Mouse (Mus musculus) midbrain, embryonic 16.5 days (tissue): ENCODE data around the gene Cdca7. TPM values are rescaled to one million over a fixed set of nuclear protein-coding genes. Genes with fewer than 3 reads are reported as not detected.

ENCODE experiments used
- ATAC-seq: fragments of 200-750 bp; cut with Nextera tagmentation; 2 replicates; pipeline ENCODE4 v1.8.0; 2017; ENCODE audit warnings: moderate TSS enrichment
- H3K27ac ChIP-seq: fragments of 300-500 bp; sonication (generic); 2 replicates; pipeline ENCODE4 v1.5.1; 2014; ENCODE audit warnings: mild to moderate bottlenecking, low read length, mixed read lengths
- H3K27me3 ChIP-seq: fragments of 300-500 bp; sonication (generic); 2 replicates; pipeline ENCODE4 v1.6.1; 2014; ENCODE audit warnings: low read depth, low read length, mixed read lengths; ENCODE audit not compliant: control insufficient read depth, insufficient read depth
- H3K36me3 ChIP-seq: fragments of 300-500 bp; sonication (generic); 2 replicates; pipeline ENCODE4 v1.6.1; 2014; ENCODE audit warnings: mild to moderate bottlenecking, low read length, moderate library complexity, mixed read lengths; ENCODE audit not compliant: control insufficient read depth, insufficient read depth
- H3K4me1 ChIP-seq: fragments of 300-500 bp; sonication (generic); 2 replicates; pipeline ENCODE4 v1.6.1; 2014; ENCODE audit warnings: mild to moderate bottlenecking, low read length, mixed read lengths; ENCODE audit not compliant: control insufficient read depth, insufficient read depth
- H3K4me2 ChIP-seq: fragments of 300-500 bp; sonication (generic); 2 replicates; pipeline ENCODE4 v1.6.1; 2014; ENCODE audit warnings: mild to moderate bottlenecking, low read length, mixed read lengths
- H3K4me3 ChIP-seq: fragments of 300-500 bp; sonication (generic); 2 replicates; pipeline ENCODE4 v1.5.1; 2014; ENCODE audit warnings: low read depth, mild to moderate bottlenecking, low read length, moderate library complexity, mixed read lengths
- H3K9ac ChIP-seq: fragments of 300-500 bp; sonication (generic); 2 replicates; pipeline ENCODE4 v1.6.1; 2014; ENCODE audit warnings: low read depth, low read length, mixed read lengths
- H3K9me3 ChIP-seq: fragments of 300-500 bp; sonication (generic); replicated peaks from 2 replicates; pipeline ENCODE4 v1.6.1; 2014; ENCODE audit warnings: mild to moderate bottlenecking, low read length, mixed read lengths; ENCODE audit not compliant: control insufficient read depth, poor library complexity, severe bottlenecking
- WGBS: fragments of 180-500 bp; shearing (Covaris S2); extraction: QIAGEN DNeasy Blood & Tissue Kit; methylation state at CpG from one replicate; pipeline ENCODE4 v1.1.7; 2014; 5-methylcytosine and 5-hydroxymethylcytosine counted together
- polyA plus RNA-seq: library from polyadenylated mRNA; unstranded; fragments of >200 nt; fragmentation: Nextera tagmentation; extraction: Ambion mirVana; gene quantifications from 2 replicates; pipeline ENCODE4 v1.2.1, GENCODE M21; 2015

The Cdca7 gene
- polyA plus RNA-seq, 1 experiment from 2014 or later, result 14.2 TPM

- WGBS, result 46% methylated on average over 3 of the region's 3 CpGs
- H3K4me1 ChIP-seq, result no peaks in the 10 kb centered on the region
- no peak overlapping the region for H3K4me2 ChIP-seq
Observed at GRCm38 (mm10) chr2:72453563-72453962, 22.4 kb upstream of the Cdca7 start.

DNA sequence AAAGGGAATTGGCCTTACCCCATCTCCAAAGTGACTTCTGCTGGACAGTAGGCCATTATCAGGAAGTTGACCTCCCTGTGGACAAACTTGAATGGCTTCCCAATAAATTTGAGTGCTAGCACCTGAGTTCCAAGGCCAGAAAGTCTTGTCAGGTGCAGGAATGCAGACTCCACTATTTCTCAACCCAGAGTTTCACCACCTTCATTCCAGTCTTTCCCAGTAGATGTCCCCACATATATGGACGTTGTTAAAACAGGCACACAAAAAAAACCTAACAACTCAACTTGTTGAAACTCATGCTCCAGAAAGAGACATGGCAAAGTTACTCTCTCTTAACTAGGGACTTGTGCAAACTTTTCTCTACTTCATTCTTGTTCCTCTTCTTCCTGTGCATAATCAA is 19.8 kb upstream of the Cdca7 start:
- no peaks in the 10 kb centered on the region for H3K36me3 ChIP-seq
- ATAC-seq, result no peak
- H3K27ac ChIP-seq, result no peak overlapping the region
- no peaks in the 10 kb centered on the region for H3K4me1 ChIP-seq
- no peak overlapping the region for H3K9ac ChIP-seq
- no peak overlapping the region for H3K4me3 ChIP-seq
- no peaks in the 10 kb centered on the region for H3K9me3 ChIP-seq
- H3K27me3 ChIP-seq, result no peaks in the 10 kb centered on the region
- 84% methylated on average over 1 of the region's 1 CpGs for WGBS
- no peak overlapping the region for H3K4me2 ChIP-seq

More at GRCm38 (mm10) chr2:72453563-72453962, 22.4 kb upstream of the Cdca7 start:
- no peak for ATAC-seq
- H3K36me3 ChIP-seq, result no peaks in the 10 kb centered on the region
- no peaks in the 10 kb centered on the region for H3K9me3 ChIP-seq
- H3K27me3 ChIP-seq, result no peaks in the 10 kb centered on the region
- no peak overlapping the region for H3K4me3 ChIP-seq
- no peak overlapping the region for H3K27ac ChIP-seq
- no peak overlapping the region for H3K9ac ChIP-seq

DNA sequence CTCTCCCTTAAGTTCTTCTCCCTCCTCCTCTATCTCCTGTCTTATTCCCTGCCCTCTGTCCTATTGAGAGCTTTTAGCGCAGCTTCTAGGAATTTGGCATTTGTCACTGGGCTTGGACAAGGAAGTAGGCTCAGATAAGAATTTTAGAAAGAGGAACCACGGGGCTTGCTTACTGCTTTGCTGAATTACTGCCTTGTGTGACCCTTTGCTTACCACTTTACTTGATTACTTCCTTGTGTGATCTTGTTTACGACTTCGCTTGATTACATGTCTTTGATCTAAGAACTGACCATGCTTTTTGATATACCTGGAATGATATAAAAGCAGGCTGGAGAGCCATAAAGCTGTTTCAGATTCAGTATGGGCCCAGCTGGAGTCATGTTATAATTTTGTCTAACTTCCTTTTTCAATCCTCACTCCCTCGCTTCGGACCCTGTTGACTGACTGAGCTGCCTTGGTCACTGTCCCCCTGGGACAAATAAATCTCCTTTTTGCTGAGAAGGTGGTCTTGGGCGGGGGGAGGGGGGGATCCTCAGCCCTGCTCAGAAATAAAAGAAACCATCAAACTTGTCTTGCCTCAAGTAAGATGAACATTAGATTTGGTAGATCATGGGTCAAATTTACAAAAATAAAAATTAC is 11.5 kb upstream of the Cdca7 start:
- Histone ChIP-seq H3K4me2 (no peak overlapping the region), H3K4me3 (no peak overlapping the region), H3K4me1 (no peaks in the 10 kb centered on the region), H3K9me3 (no peaks in the 10 kb centered on the region), H3K9ac (no peak overlapping the region), H3K36me3 (no peaks in the 10 kb centered on the region), H3K27ac (no peak overlapping the region), H3K27me3 (no peaks in the 10 kb centered on the region)
- 76% methylated on average over 7 of the region's 7 CpGs for WGBS
- no peak for ATAC-seq

DNA sequence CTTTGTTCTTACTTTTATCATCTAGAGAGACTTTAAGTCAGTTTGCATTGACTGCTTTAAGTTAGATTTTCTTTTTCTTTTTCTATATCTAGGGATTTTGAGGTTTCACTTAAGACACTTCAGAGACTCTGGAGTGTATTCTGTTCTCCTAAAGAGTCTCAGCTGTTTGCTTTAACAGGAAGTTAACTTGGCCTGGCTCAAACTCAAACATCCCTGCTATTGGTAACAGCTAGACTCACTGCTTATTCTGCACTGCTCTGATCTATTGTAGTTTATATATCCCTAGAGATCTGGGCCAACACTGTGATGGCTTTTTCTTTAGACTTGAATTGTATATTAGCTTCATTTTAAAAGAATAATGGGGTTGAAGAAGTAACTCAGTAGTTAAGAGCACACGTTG is 8.4 kb upstream of the Cdca7 start:
- Histone ChIP-seq H3K4me2 (no peak overlapping the region), H3K4me1 (no peaks in the 10 kb centered on the region), H3K27me3 (no peaks in the 10 kb centered on the region), H3K27ac (no peak overlapping the region), H3K9ac (no peak overlapping the region), H3K4me3 (no peak overlapping the region), H3K9me3 (no peaks in the 10 kb centered on the region), H3K36me3 (no peaks in the 10 kb centered on the region)
- no peak for ATAC-seq
- WGBS, result 88% methylated on average over 1 of the region's 1 CpGs

- peaks cover 3% of the 10 kb centered on the region; the same call in 1 of the 2 replicates for H3K4me1 ChIP-seq
- H3K9ac ChIP-seq, result no peak overlapping the region
- ATAC-seq, result no peak
- 84% methylated on average over 16 of the region's 16 CpGs for WGBS
- H3K36me3 ChIP-seq, result no peaks in the 10 kb centered on the region
- H3K27me3 ChIP-seq, result peaks cover 7% of the 10 kb centered on the region
- no peak overlapping the region for H3K4me2 ChIP-seq
- H3K4me3 ChIP-seq, result no peak overlapping the region
- H3K27ac ChIP-seq, result no peak overlapping the region
- no peaks in the 10 kb centered on the region for H3K9me3 ChIP-seq
Observed at GRCm38 (mm10) chr2:72471415-72472070, 4.4 kb upstream of the Cdca7 start.

GRCm38 (mm10) chr2:72474531-72475287 is 1.2 kb upstream of the Cdca7 start:
- Histone ChIP-seq H3K4me1 (peaks cover 7% of the 10 kb centered on the region; the same call in 1 of the 2 replicates), H3K9ac (no peak overlapping the region), H3K36me3 (no peaks in the 10 kb centered on the region), H3K27ac (no peak overlapping the region), H3K9me3 (no peaks in the 10 kb centered on the region), H3K27me3 (peaks cover 7% of the 10 kb centered on the region), H3K4me3 (no peak overlapping the region), H3K4me2 (no peak overlapping the region)
- no peak for ATAC-seq
- 18% methylated on average over 7 of the region's 7 CpGs for WGBS

DNA sequence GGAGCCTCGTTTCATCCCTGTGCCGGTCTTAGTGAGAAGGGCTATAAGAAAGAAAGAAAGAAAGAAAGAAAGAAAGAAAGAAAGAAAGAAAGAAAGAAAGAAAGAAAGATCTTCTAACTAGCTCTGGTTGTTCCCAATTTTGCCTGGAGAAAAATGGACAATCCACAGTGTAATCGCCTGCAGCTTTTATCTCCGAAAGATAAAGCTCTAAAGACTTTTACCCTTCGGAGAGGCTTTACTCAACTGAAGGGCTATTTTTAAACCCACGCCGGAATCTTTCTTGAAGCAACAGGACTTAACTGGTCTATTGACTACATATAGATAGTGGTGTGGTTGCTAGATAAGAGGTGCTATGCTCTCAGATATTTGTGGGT is 549 bp upstream of the Cdca7 start:
- no peaks in the 10 kb centered on the region for H3K36me3 ChIP-seq
- WGBS, result 1% methylated on average over 7 of the region's 7 CpGs
- no peak overlapping the region for H3K27ac ChIP-seq
- peak overlapping the region; percentile 74 for H3K4me2 ChIP-seq
- no peak for ATAC-seq
- peak overlapping the region; percentile 68 for H3K4me3 ChIP-seq
- peak overlapping the region; percentile 64; the same call in 1 of the 2 replicates for H3K9ac ChIP-seq
- peaks cover 7% of the 10 kb centered on the region for H3K27me3 ChIP-seq
- no peaks in the 10 kb centered on the region for H3K9me3 ChIP-seq
- H3K4me1 ChIP-seq, result peaks cover 7% of the 10 kb centered on the region; the same call in 1 of the 2 replicates

DNA sequence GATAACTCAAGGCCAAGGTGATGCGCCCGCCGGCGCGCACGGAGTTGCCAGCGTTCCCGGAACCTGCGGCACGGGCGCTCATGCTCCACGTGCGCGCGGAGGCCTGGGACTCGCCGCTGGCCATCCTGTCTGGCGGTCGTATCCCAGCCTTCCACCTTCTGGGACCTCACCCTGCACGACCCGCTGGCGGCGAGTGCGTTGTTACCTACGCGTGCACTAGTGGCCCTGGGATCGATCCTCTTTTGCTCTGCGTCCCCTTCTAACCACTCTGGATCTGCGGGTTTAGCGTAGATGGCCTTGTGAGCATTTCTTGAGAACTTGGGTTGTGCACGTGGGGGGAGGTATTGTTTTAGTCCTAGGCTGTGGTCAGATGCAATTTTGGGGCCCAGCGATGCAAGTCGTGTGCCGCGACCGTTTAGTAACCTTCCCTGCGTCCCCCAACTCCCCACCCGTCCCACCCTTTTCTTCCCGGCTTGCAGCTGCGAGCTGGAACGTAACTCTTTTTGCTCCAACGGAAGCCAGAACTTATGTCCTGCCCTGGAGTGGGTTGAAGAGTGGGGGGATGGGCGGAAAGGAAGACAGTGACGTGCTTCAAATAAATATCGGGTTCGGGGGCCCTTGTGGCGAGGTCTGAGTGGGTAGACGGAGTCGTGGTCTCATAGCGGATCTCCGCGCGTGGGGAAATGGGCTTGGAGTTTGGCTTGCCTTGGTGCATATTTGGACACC is 690 bp downstream of the Cdca7 start:
- peak; percentile 71 for ATAC-seq
- Histone ChIP-seq H3K9me3 (no peaks in the 10 kb centered on the region), H3K36me3 (no peaks in the 10 kb centered on the region), H3K4me1 (peaks cover 7% of the 10 kb centered on the region; the same call in 1 of the 2 replicates), H3K27me3 (peaks cover 7% of the 10 kb centered on the region), H3K4me3 (peak overlapping the region; percentile 68), H3K9ac (peak overlapping the region; percentile 64), H3K4me2 (peak overlapping the region; percentile 74), H3K27ac (no peak overlapping the region)
- WGBS, result under 1% methylated on average over 53 of the region's 53 CpGs
